Mouse (Mus musculus): ENCODE data around the gene Iqschfp. TPM values are rescaled to one million over a fixed set of nuclear protein-coding genes. Genes with fewer than 3 reads are reported as not detected.

The Iqschfp gene
- polyA plus RNA-seq, 1 experiment: not detected

GRCm38 (mm10) chr3:67930424-67931133 is 38.5 kb downstream of the Iqschfp start:
- TF ChIP-seq GATA1 (IDR thresholded peaks at IDR 0.05; ENCODE audit: low read length): no peak

- no peak for TF ChIP-seq GATA1 (IDR thresholded peaks at IDR 0.05; ENCODE audit: low read length)
These were observed 39.1 kb downstream of the Iqschfp start for GRCm38 (mm10) chr3:67931181-67931580.

DNA sequence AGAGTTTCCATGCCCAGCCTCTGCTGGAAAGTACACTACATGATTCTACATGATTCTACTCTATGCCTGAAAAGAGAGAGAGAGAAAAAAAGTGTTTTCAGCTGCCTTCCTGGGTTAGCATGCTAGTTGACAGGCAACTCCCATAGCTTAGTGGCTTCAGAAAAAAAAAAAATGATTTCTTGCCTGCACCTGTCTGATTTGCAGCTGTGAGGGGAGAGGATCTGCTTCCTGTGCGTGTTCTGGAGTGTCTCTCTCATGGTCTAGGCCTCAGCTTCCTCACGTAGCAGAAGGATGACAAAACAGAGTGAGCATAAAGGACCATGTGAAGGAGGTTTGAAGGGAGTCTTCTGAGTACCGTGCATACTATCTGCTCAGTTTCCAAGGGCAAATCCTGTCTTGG is 39.9 kb downstream of the Iqschfp start:
- no peak for TF ChIP-seq GATA1 (IDR thresholded peaks at IDR 0.05; ENCODE audit: low read length)

GRCm38 (mm10) chr3:67935829-67936228 is 43.8 kb downstream of the Iqschfp start:
- TF ChIP-seq GATA1 (IDR thresholded peaks at IDR 0.05; ENCODE audit: low read length): no peak

GRCm38 (mm10) chr3:67947000-67947399 is 55.0 kb downstream of the Iqschfp start:
- no peak for TF ChIP-seq GATA1 (IDR thresholded peaks at IDR 0.05; ENCODE audit: low read length)

DNA sequence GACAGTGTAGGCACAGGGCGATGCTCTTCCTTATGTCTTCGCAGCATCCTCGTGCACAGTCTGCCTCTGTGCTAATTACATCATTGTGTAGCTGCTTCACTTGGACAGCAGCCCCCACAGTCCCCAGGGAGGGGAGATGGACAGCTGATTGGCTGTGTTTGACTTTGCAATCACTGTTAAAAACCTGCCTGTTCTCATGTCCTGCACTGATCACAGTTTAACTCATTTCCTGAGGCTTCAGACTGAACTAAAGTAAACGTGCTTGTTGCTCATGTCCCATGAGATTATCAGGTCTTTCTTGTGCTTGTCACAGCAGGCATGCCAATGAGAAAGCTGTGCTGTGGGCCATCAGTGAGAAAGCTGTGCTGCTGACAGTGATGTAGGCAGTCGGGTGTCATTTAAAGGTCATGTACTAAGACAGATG is 60.5 kb downstream of the Iqschfp start:
- no peak for TF ChIP-seq GATA1 (IDR thresholded peaks at IDR 0.05; ENCODE audit: low read length)

DNA sequence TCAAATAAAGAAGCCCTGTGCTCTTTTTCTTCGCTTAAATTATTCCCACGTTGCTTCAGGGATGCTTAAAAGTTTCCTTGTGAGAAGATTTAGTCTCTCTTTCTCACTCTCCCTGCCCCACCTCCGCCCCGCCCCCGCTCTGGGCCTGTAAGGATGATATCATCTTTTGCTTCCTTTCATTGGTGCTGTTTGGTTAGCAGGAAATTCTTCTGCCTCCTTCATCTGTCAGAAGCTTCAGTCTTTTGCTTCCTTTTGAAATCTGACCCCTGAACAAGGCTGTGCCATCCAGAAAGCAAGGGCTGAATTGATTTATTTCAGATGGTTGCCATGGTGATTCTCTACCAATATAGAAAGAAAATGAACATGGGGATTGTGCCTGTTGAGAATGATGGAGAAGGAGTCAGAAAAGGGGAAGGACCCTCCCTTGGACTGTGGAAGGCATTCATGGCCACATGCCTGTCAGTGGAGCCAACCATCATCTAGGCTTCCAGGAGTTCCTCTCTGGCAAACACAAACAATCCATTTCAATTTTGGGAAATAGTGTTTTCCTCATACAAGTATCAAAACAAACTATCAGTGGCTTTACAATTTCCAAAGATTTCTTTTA is 62.5 kb downstream of the Iqschfp start:
- no peak for TF ChIP-seq GATA1 (IDR thresholded peaks at IDR 0.05; ENCODE audit: low read length)

- no peak for TF ChIP-seq GATA1 (IDR thresholded peaks at IDR 0.05; ENCODE audit: low read length)
These were observed 67.6 kb downstream of the Iqschfp start for GRCm38 (mm10) chr3:67959672-67960071.

- no peak for TF ChIP-seq GATA1 (IDR thresholded peaks at IDR 0.05; ENCODE audit: low read length)
These were observed 68.1 kb downstream of the Iqschfp start for GRCm38 (mm10) chr3:67960133-67960532.

GRCm38 (mm10) chr3:67960727-67961126 is 68.7 kb downstream of the Iqschfp start:
- no peak for TF ChIP-seq GATA1 (IDR thresholded peaks at IDR 0.05; ENCODE audit: low read length)

DNA sequence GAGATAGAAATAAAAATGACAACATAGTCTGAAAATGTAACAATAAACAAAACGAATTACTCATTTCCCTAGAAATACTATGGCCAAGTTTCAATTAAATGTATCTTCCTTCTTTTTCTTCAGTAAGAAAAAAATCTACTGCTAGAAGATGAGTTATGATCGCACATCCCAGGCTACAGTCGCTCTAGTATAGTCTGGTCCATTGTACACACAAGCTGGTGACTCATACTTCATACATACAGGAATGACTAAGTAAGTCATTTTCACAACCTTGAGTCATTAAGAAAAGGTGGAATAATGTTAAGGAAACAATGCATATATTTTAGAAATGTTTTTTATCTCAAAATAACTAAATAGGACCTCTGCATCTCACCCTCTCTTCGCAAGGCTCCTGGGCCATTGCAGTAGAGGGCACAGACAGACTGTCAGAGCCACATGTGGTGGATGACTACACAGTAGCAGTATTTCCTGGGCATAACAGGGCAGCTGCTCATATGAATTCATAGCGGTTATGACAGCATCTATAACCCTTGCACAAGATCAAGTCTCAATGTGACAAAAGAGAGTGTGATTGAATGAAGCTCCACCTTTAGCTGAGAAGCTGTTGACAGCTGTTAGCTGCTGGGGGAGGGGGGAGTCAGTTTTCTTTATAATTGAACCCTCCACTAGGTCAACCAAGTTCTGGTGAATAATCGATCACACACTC is 70.1 kb downstream of the Iqschfp start:
- TF ChIP-seq GATA1 (IDR thresholded peaks at IDR 0.05; ENCODE audit: low read length): no peak

- TF ChIP-seq GATA1 (IDR thresholded peaks at IDR 0.05; ENCODE audit: low read length): no peak
These were observed 82.4 kb downstream of the Iqschfp start for GRCm38 (mm10) chr3:67974340-67974998.

- no peak for TF ChIP-seq GATA1 (IDR thresholded peaks at IDR 0.05; ENCODE audit: low read length)
These were observed 88.0 kb downstream of the Iqschfp start for GRCm38 (mm10) chr3:67980006-67980405.

DNA sequence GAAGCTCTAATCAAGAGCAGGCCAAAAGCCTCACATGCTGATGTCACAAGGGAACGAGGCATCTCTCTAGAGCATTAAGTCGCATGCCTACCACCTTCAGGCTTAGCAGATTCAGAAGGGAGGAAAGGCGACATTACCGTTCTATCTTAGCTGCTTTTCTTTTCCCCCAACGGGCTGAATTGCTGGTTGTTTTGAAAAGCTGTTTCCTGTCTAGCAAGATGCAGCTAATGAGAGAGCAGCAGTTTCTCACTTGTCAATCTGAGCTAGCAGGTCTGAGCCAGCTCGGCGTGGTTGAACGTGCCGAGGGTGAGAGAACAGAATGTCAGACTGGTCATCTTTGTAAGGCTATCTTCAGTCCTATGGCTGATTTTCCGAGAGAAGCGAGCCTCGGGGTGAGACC is 91.3 kb downstream of the Iqschfp start:
- no peak for TF ChIP-seq GATA1 (IDR thresholded peaks at IDR 0.05; ENCODE audit: low read length)

DNA sequence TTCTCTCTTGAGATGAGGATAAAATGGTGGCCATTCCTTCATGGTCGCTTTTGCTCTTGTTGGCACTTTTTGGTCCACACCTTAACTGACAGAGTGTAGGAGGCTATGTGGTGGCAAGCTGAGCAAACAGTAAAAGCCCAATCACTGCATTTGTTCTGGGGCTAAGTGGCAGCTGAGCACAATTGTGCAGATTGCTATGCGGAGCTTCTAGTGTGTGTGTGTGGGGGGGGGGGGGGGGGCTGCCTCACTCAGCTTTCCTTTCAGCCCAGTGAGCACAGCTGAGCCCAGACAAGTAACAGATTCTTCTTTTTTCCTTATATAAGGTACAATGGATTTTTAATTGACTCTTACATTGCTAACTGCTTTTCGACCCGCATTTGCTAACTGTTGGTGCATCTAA is 110.4 kb downstream of the Iqschfp start:
- no peak for TF ChIP-seq GATA1 (IDR thresholded peaks at IDR 0.05; ENCODE audit: low read length)

GRCm38 (mm10) chr3:68012342-68012741 is 120.3 kb downstream of the Iqschfp start:
- no peak for TF ChIP-seq GATA1 (IDR thresholded peaks at IDR 0.05; ENCODE audit: low read length)
